ENCODE assay signal across 16 mouse cellular contexts in genomic region chr12:29556408-29556807, GRCm38 (mm10). TPM values are rescaled to one million over a fixed set of nuclear protein-coding genes. Genes with fewer than 3 reads are reported as not detected.
"Had no signal": no experiment of that assay in that cellular context is flagged by ENCODE, and none has a peak within 500 bp of the region (broad histone marks: within the 10 kb centered on the region; RNA-seq: fewer than 3 reads in every experiment).

No protein-coding gene starts in this region.

- H3K4me1 ChIP-seq: kidney, embryonic 15.5 days; limb, embryonic 12.5 days; liver, embryonic 13.5 days; lung, embryonic 15.5 days; midbrain, embryonic 12.5 days had no signal

- H3K9me3 ChIP-seq: kidney, embryonic 15.5 days; limb, embryonic 12.5 days; liver, embryonic 13.5 days; lung, embryonic 15.5 days; midbrain, embryonic 12.5 days; neural tube, embryonic 12.5 days had no signal

- H3K27ac ChIP-seq: kidney, embryonic 15.5 days; limb, embryonic 12.5 days; liver, embryonic 13.5 days; lung, embryonic 15.5 days; midbrain, embryonic 12.5 days; neural tube, embryonic 12.5 days; stomach, postnatal 0 days had no signal

- H3K27me3 ChIP-seq: kidney, embryonic 15.5 days; limb, embryonic 12.5 days; liver, embryonic 13.5 days; lung, embryonic 15.5 days; neural tube, embryonic 12.5 days had no signal

- DNase-seq: kidney, adult 2 months; kidney, postnatal 25 days; liver; liver, embryonic 13.5 days; liver, postnatal 0 days; lung, postnatal 14 days; thymus, adult 18-20 months; thymus, postnatal 14 days had no signal

- H3K4me2 ChIP-seq: kidney, embryonic 15.5 days; limb, embryonic 12.5 days; liver, embryonic 13.5 days; lung, embryonic 15.5 days; midbrain, embryonic 12.5 days; neural tube, embryonic 12.5 days had no signal

- H3K9ac ChIP-seq: kidney, embryonic 15.5 days; limb, embryonic 12.5 days; liver, embryonic 13.5 days; liver, postnatal 0 days; lung, embryonic 15.5 days; midbrain, embryonic 12.5 days; neural tube, embryonic 12.5 days had no signal

- H3K36me3 ChIP-seq: kidney, embryonic 15.5 days; limb, embryonic 12.5 days; liver, embryonic 13.5 days; lung, embryonic 15.5 days; midbrain, embryonic 12.5 days; neural tube, embryonic 12.5 days had no signal

- H3K4me3 ChIP-seq: kidney, embryonic 15.5 days; limb, embryonic 12.5 days; liver, embryonic 13.5 days; lung, embryonic 15.5 days; midbrain, embryonic 12.5 days; myocyte; neural tube, embryonic 12.5 days had no signal

- ATAC-seq: intestine, embryonic 16.5 days; liver, postnatal 0 days had no signal

RNA-seq across cellular contexts. Expression of gene Myt1l, which starts 28.2 kb away (rescaled TPM):
- polyA plus RNA-seq: kidney, adult 2 months; liver, postnatal 0 days had no signal
